Mouse (Mus musculus) liver, embryonic 12.5 days (tissue): ENCODE measurements at regions not wholly inside any gene's neighbourhood (a gene's known extent, or its start where the extent isn't known, plus 50 kb on each side); places are given as distances from the start of the nearest gene placed in this dataset.
"Not testable (repeated sequence)": the region's sequence is repeated elsewhere in the genome, so short reads cannot be mapped to it uniquely, and the experiment has no call there.

Experiments
- ATAC-seq: fragments of 200-750 bp; cut with Nextera tagmentation; 2 replicates; pipeline ENCODE4 v1.8.0; 2017; ENCODE audit warnings: moderate number of reproducible peaks, mild to moderate bottlenecking, moderate library complexity
- H3K27ac ChIP-seq: fragments of 300-500 bp; sonication (generic); 2 replicates; pipeline ENCODE4 v1.5.1; 2016; ENCODE audit warnings: mild to moderate bottlenecking
- H3K27me3 ChIP-seq: fragments of 300-500 bp; sonication (generic); replicated peaks from 2 replicates; pipeline ENCODE4 v1.6.1; 2016; ENCODE audit warnings: mild to moderate bottlenecking, moderate library complexity
- H3K36me3 ChIP-seq: fragments of 300-500 bp; sonication (generic); 2 replicates; pipeline ENCODE4 v1.6.1; 2016; ENCODE audit warnings: mild to moderate bottlenecking, moderate library complexity
- H3K4me1 ChIP-seq: fragments of 300-500 bp; sonication (generic); 2 replicates; pipeline ENCODE4 v1.6.1; 2016
- H3K4me2 ChIP-seq: fragments of 300-500 bp; sonication (generic); 2 replicates; pipeline ENCODE4 v1.6.1; 2016; ENCODE audit warnings: mild to moderate bottlenecking, moderate library complexity
- H3K4me3 ChIP-seq: fragments of 300-500 bp; sonication (generic); 2 replicates; pipeline ENCODE4 v1.5.1; 2016; ENCODE audit warnings: mild to moderate bottlenecking, moderate library complexity
- H3K9ac ChIP-seq: fragments of 300-500 bp; sonication (generic); 2 replicates; pipeline ENCODE4 v1.6.1; 2016; ENCODE audit warnings: mild to moderate bottlenecking, moderate library complexity
- H3K9me3 ChIP-seq: fragments of 300-500 bp; sonication (generic); replicated peaks from 2 replicates; pipeline ENCODE4 v1.6.1; 2016; ENCODE audit warnings: mild to moderate bottlenecking, moderate library complexity
- WGBS: fragments of 180-500 bp; shearing (Covaris S2); methylation state at CpG from one replicate; pipeline ENCODE4 v1.1.7; 2016; ENCODE audit not compliant: insufficient replicate concordance; 5-methylcytosine and 5-hydroxymethylcytosine counted together

DNA sequence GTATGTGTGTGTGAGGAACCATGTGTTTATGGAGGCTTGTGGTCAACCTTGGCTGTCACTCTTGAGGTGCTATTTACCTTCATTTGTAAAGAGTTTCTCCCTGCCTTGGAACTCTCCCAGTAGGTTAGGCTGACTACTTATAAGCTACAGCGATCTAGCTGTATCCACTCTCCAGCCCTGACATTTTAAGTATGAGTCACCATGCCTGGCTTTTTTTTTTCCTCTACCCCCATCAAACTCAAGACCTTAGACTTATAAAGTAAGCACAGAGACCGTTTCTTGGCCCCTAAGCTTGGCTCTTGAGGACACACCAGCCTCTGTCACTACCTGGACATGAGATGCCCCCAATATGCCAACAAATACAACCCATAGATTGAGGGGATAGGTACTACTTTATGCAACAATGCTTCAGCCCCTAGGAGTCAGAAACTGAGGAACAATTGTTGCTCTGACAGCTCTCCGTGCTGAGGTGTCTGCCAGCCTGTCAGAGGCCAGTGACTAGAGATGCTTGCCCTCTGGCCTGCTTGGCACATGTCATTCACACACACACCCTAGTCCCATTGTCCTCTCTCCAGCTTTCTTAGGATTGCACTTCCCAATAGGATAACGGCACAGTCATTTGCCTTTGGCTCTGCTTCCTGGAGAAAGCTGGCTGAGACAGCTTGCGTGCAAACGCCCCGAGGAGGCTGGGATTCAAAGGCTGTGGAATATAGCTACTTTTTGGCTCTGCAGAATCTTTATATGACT is 193.8 kb upstream of the Prok2 start:
- ATAC-seq: no peak
- Histone ChIP-seq H3K36me3 (no peaks in the 10 kb centered on the region), H3K4me1 (no peaks in the 10 kb centered on the region), H3K9ac (no peak overlapping the region), H3K4me3 (no peak overlapping the region), H3K4me2 (no peak overlapping the region), H3K9me3 (no peaks in the 10 kb centered on the region), H3K27me3 (no peaks in the 10 kb centered on the region; the same call in 1 of the 2 replicates), H3K27ac (no peak overlapping the region)
- 66% methylated on average over 7 of the region's 7 CpGs for WGBS

DNA sequence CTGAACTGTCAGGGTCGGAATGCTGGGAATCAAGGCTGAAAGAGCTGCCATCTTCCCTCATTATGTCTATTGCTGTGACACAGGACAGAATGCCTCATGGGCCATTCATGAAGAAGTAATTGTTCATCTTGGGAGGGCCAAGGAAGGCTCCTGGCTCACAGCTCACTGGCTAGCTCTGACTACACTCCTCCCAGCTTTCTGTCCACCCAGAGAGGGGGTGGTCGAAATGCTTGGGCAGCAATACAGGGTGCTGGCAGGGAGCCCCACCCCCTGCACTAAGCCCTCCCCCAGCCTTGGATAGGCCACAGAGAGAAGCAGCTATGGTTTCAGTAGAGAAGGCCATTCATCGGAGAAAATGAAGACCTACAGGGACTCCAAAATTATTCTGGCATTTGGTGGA is 192.2 kb upstream of the Prok2 start:
- ATAC-seq: no peak
- Histone ChIP-seq H3K27ac (no peak overlapping the region), H3K9ac (no peak overlapping the region), H3K4me1 (no peaks in the 10 kb centered on the region), H3K27me3 (0 out of 2 replicates have a peak, but pooled peaks cover 5% of the 10 kb centered on the region), H3K4me2 (no peak overlapping the region), H3K36me3 (no peaks in the 10 kb centered on the region), H3K4me3 (no peak overlapping the region), H3K9me3 (no peaks in the 10 kb centered on the region)
- WGBS: 59% methylated on average over 3 of the region's 3 CpGs

DNA sequence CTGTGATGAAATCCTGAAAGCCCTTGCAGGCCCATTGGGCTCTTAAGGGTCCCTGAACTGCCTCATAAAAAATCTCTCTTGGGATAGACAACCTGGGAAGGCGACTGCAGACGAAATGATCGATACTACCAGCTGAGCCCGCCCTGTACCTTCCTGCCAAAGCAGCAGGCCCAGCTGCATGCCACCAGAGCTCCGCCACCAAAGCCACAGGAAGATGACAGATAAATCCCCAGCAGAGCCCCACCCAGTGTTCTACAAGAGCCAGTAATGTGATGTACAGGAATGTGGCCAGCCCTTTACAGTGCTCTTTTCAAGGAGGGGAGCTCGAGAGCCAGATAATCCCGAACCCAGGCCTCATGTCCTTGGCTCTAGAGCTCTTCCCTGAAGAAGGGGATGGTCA is 183.7 kb upstream of the Prok2 start:
- Histone ChIP-seq H3K27ac (no peak overlapping the region), H3K36me3 (no peaks in the 10 kb centered on the region), H3K4me2 (no peak overlapping the region), H3K27me3 (peaks cover 21% of the 10 kb centered on the region; the same call in 1 of the 2 replicates), H3K4me1 (no peaks in the 10 kb centered on the region), H3K9me3 (no peaks in the 10 kb centered on the region), H3K4me3 (no peak overlapping the region), H3K9ac (no peak overlapping the region)
- 30% methylated on average over 7 of the region's 7 CpGs for WGBS
- ATAC-seq: no peak

DNA sequence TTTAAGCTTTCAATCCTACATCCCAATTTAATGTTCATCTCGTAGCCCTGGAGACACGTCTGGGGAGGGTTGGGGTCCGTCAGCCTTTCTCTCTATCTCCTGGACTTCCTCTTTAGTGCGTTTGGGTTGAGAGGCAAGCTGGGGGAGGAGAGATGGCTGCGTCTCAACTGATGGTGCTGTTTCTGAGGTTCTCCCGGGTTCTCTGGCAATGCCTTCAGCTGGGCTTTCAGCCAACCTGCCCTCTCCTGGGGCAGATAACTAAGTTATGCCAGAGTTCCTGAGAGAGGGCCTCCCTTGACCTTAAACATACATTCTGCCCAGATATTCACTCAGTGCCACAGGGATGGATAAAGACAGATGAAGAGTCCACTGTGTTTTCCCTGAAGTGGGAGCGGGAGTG is 183.3 kb upstream of the Prok2 start:
- WGBS: 22% methylated on average over 7 of the region's 7 CpGs
- H3K27ac ChIP-seq: no peak overlapping the region
- H3K27me3 ChIP-seq: peaks cover 21% of the 10 kb centered on the region; the same call in 1 of the 2 replicates
- H3K9me3 ChIP-seq: no peaks in the 10 kb centered on the region
- no peak overlapping the region for H3K4me2 ChIP-seq
- H3K9ac ChIP-seq: no peak overlapping the region
- H3K4me1 ChIP-seq: no peaks in the 10 kb centered on the region
- no peak overlapping the region for H3K4me3 ChIP-seq
- H3K36me3 ChIP-seq: no peaks in the 10 kb centered on the region
- ATAC-seq: no peak

DNA sequence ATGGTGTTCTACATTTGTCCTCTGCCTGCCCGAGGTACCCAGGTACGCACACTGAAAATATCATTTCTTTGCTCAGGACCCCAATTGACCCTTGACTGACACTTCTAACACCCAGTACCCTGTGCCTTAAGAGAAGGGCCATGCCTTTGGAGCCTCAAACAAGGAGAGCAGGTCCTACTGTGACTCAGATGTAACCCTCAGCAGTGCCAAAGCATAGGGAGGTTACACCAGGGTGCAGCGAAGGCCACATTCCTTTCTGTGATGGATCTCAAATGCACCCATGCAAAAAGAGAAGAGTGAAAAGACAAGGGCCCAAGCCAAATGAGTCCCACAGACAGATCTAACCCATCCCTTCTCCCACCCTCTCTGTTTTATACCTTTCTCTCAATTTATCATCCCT is 181.9 kb upstream of the Prok2 start:
- Histone ChIP-seq H3K9ac (no peak overlapping the region), H3K36me3 (no peaks in the 10 kb centered on the region), H3K4me2 (no peak overlapping the region), H3K9me3 (no peaks in the 10 kb centered on the region), H3K4me1 (no peaks in the 10 kb centered on the region), H3K27me3 (peaks cover 15% of the 10 kb centered on the region; the same call in 1 of the 2 replicates), H3K27ac (no peak overlapping the region), H3K4me3 (no peak overlapping the region)
- no peak for ATAC-seq
- WGBS: 66% methylated on average over 3 of the region's 3 CpGs

DNA sequence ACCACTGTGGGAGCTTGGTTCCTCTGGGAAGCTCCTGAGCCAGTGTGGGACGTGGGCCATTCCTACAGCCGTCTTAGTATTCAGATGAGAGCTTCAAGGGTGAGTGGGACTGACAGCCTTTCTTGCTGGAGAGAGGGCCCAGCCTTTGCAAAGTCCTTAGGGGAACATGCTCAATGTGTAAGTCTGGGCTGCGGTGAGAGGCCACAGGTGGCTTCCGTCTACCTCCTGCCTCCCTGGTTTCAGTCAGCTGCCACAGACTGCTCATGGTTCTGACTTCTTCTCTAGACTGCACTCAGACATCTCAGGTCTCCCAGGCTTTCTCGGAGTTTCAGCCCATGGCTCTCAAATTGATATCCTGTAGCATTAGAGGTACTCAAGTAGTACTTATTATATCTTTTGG is 179.0 kb upstream of the Prok2 start:
- Histone ChIP-seq H3K9ac (no peak overlapping the region), H3K4me1 (no peaks in the 10 kb centered on the region), H3K4me2 (no peak overlapping the region), H3K27me3 (peaks cover 13% of the 10 kb centered on the region; the same call in 1 of the 2 replicates), H3K36me3 (no peaks in the 10 kb centered on the region), H3K9me3 (no peaks in the 10 kb centered on the region), H3K27ac (no peak overlapping the region), H3K4me3 (no peak overlapping the region)
- ATAC-seq: no peak
- WGBS: 68% methylated on average over 5 of the region's 5 CpGs

DNA sequence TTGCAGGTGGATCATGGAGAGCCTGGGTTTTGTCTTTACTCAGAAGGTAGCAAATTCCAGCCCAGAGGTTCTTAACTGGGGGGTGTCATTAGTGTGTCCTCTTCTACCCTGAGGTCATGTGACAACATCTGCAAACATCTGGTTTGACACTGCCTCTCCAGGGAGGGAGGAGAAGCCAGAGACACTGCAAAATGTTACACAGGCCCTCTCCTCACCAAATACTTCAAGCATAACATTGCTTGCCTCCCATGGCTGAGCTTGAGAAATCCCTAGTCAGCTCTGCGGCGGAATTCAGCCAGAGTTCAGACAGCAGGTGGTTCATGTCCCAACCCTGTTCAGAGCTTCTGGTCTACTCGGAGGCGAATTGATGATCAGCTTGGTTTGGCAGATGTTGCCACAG is 178.4 kb upstream of the Prok2 start:
- Histone ChIP-seq H3K9ac (no peak overlapping the region), H3K4me1 (no peaks in the 10 kb centered on the region), H3K27me3 (peaks cover 13% of the 10 kb centered on the region), H3K4me2 (no peak overlapping the region), H3K4me3 (no peak overlapping the region), H3K9me3 (no peaks in the 10 kb centered on the region), H3K36me3 (no peaks in the 10 kb centered on the region), H3K27ac (no peak overlapping the region)
- WGBS: 69% methylated on average over 4 of the region's 4 CpGs
- no peak for ATAC-seq

DNA sequence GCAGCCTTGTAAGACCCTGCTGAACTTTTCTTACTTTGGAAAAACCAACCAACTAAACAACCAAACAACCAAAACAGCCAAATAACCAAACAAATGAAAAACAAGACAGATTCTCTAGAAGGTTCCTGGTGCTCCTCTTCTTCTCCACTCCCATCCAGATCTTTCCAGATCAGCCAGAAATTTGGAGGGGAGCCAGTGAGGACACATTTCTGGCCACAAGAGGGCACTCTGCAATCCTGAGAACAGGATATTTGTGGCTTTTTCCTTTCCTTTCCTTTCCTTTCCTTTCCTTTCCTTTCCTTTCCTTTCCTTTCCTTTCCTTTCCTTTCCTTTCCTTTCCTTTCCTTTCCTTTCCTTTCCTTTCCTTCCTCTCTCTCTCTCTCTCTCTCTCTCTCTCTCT is 177.9 kb upstream of the Prok2 start:
- H3K9me3 ChIP-seq, H3K4me3 ChIP-seq, H3K27ac ChIP-seq, H3K9ac ChIP-seq, H3K4me1 ChIP-seq, H3K4me2 ChIP-seq, ATAC-seq, H3K36me3 ChIP-seq: not testable (repeated sequence)
- peaks cover 13% of the 10 kb centered on the region for H3K27me3 ChIP-seq

DNA sequence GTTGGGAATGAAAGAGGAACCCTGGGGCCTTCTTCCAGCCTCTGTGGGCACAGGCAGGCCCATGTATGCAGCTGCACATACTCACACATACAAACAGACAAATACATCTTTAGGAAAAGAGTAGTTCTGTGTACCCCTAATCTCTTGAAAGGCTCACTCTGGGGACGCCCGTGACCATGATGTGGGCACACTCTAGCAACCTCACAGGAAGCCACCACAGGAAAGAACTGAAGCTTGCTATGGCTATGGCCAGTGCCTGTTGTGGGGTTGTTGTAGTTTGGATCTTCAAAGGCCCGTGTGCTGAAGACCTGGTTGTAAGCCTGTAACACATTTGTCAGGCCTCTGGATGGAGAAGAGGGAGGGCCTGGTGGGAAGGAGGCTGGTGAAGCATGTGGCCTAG is 175.4 kb upstream of the Prok2 start:
- Histone ChIP-seq H3K4me1 (no peaks in the 10 kb centered on the region), H3K36me3 (no peaks in the 10 kb centered on the region), H3K27me3 (peaks cover 4% of the 10 kb centered on the region; the same call in 1 of the 2 replicates), H3K9ac (no peak overlapping the region), H3K4me2 (no peak overlapping the region), H3K27ac (no peak overlapping the region), H3K4me3 (no peak overlapping the region), H3K9me3 (no peaks in the 10 kb centered on the region)
- WGBS: 38% methylated on average over 3 of the region's 3 CpGs
- no peak for ATAC-seq

DNA sequence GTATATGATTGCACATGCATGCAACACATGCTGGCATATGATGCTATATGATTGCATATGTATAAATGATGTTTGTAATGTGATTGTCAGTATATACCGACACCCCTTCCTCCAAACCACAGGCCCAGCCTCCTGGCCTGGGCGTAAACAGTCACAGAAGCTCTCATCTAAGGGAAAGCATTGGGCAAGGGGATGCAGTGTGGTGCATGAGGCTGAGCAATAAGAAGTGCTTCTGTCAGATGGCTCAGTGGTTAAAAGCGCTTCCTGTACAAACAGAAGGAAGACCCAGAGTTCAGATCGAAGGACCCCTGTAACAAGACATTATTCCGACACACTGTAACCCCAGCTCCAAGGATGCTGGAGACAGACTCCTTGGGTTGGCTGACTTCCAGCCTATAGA is 175.0 kb upstream of the Prok2 start:
- ATAC-seq: no peak
- no peak overlapping the region for H3K27ac ChIP-seq
- no peaks in the 10 kb centered on the region for H3K9me3 ChIP-seq
- H3K4me3 ChIP-seq: no peak overlapping the region
- H3K27me3 ChIP-seq: peaks cover 4% of the 10 kb centered on the region; the same call in 1 of the 2 replicates
- WGBS: 61% methylated on average over 5 of the region's 5 CpGs
- no peaks in the 10 kb centered on the region for H3K36me3 ChIP-seq
- no peak overlapping the region for H3K4me2 ChIP-seq
- no peaks in the 10 kb centered on the region for H3K4me1 ChIP-seq
- no peak overlapping the region for H3K9ac ChIP-seq

DNA sequence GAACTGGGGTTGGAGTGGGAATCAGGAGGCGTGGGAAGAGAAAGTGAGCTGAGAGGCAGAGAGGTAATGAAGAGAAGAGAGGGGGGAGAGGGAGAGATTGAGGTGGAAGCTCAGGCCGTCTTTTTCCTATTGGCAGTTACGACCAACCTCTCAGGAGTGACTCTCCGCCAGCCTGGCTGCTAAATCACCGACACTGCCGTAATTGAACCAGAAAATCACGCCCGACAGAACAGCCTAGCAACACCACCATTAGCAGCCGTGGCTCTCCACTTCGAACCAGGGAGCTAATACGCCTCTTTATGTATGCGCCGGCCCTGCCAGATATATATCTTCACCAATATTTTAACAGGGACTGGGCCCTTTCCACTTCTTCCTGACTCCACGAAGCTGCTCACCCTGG is 173.5 kb upstream of the Prok2 start:
- ATAC-seq: no peak
- H3K36me3 ChIP-seq: no peaks in the 10 kb centered on the region
- H3K27ac ChIP-seq: no peak overlapping the region
- H3K4me1 ChIP-seq: no peaks in the 10 kb centered on the region
- H3K9ac ChIP-seq: no peak overlapping the region
- WGBS: 57% methylated on average over 14 of the region's 14 CpGs
- no peak overlapping the region for H3K4me3 ChIP-seq
- peaks cover 4% of the 10 kb centered on the region; the same call in 1 of the 2 replicates for H3K27me3 ChIP-seq
- H3K9me3 ChIP-seq: no peaks in the 10 kb centered on the region
- no peak overlapping the region for H3K4me2 ChIP-seq

DNA sequence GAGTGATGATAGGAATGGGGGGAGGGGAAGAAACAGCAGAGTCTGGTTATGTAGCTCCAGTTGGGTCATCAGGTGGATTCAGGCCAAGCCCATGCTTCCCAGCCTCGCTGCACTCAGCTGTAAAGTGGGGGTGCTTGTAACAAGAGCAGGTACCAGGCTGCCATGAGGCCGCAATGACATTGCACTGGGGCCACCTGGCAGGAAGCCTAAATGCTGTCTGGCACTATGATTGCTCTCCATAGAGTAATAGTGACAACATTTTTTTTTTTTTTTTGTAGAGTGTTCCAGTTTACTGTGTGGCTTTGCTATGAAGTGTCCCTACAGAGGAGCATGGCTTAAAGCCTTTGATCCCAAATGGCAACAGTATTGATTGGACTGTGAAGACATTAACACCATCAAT is 171.9 kb upstream of the Prok2 start:
- Histone ChIP-seq H3K9me3 (no peaks in the 10 kb centered on the region), H3K27ac (no peak overlapping the region), H3K36me3 (no peaks in the 10 kb centered on the region), H3K9ac (no peak overlapping the region), H3K27me3 (peaks cover 4% of the 10 kb centered on the region; the same call in 1 of the 2 replicates), H3K4me3 (no peak overlapping the region), H3K4me2 (no peak overlapping the region), H3K4me1 (no peaks in the 10 kb centered on the region)
- WGBS: 71% methylated on average over 2 of the region's 2 CpGs
- no peak for ATAC-seq

DNA sequence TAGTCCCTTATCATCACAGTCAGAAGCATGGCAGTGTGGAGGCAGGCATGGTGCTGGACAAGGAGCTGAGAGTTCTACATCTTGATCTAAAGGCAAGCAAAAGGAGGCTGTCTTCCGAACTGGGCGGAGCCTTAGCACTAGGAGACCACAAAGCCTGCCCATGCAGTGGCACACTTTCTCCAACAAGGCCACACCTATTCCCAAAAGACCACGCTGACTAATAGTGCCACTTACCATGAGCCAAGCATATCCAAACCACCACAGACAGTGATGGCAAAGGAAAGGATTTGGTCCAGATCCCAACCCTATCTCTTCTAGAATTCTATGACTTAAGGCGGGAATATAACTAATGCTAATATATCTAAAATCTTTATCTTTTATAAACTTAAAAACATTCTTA is 169.4 kb upstream of the Prok2 start:
- Histone ChIP-seq H3K27me3 (peaks cover 4% of the 10 kb centered on the region; the same call in 1 of the 2 replicates), H3K4me1 (no peaks in the 10 kb centered on the region), H3K9ac (no peak overlapping the region), H3K27ac (no peak overlapping the region), H3K4me3 (no peak overlapping the region), H3K36me3 (no peaks in the 10 kb centered on the region), H3K9me3 (no peaks in the 10 kb centered on the region), H3K4me2 (no peak overlapping the region)
- 60% methylated on average over 4 of the region's 4 CpGs for WGBS
- ATAC-seq: no peak
